Mouse (Mus musculus) thymus, adult 2 months (tissue): ENCODE data around the gene Nqo2.

Experiments
- CTCF ChIP-seq: fragments of 200-500 bp; IDR thresholded peaks from 2 replicates; pipeline ENCODE4 v1.5.1; 2012; ENCODE audit warnings: mild to moderate bottlenecking, control low read depth, low read length, moderate library complexity, borderline replicate concordance; ENCODE audit not compliant: control insufficient read depth, poor library complexity, insufficient read depth; ENCODE audit errors: extremely low read depth
- POLR2A ChIP-seq: fragments of 200-500 bp; IDR thresholded peaks from 2 replicates; pipeline ENCODE4 v1.6.1; 2012; ENCODE audit warnings: mild to moderate bottlenecking, low read length, control low read depth, moderate library complexity; ENCODE audit not compliant: control insufficient read depth, poor library complexity, insufficient read depth; ENCODE audit errors: extremely low read depth

GRCm38 (mm10) chr13:33942212-33942779, 22.2 kb upstream of the Nqo2 start:
- TF ChIP-seq CTCF: no peak
- no peak for TF ChIP-seq POLR2A
